Mouse (Mus musculus) lung, embryonic 14.5 days (tissue): ENCODE data around the gene Kit. TPM values are rescaled to one million over a fixed set of nuclear protein-coding genes. Genes with fewer than 3 reads are reported as not detected.

ENCODE experiments used
- ATAC-seq: fragments of 200-750 bp; cut with Nextera tagmentation; 2 replicates; pipeline ENCODE4 v1.8.0; 2017; ENCODE audit warnings: mild to moderate bottlenecking, moderate TSS enrichment, moderate library complexity; ENCODE audit not compliant: insufficient read depth
- DNase-seq: peaks from one replicate; pipeline ENCODE4 v3.0.0-alpha.2; 2015
- H3K27ac ChIP-seq: fragments of 300-500 bp; sonication (generic); 2 replicates; pipeline ENCODE4 v1.5.1; 2014; ENCODE audit warnings: low read depth, mild to moderate bottlenecking, moderate library complexity
- H3K27me3 ChIP-seq: fragments of 300-500 bp; sonication (generic); 2 replicates; pipeline ENCODE4 v1.6.1; 2014; ENCODE audit warnings: low read length, control low read depth; ENCODE audit not compliant: insufficient read depth
- H3K36me3 ChIP-seq: fragments of 300-500 bp; sonication (generic); 2 replicates; pipeline ENCODE4 v1.6.1; 2014; ENCODE audit warnings: control low read depth; ENCODE audit not compliant: insufficient read depth
- H3K4me1 ChIP-seq: fragments of 300-500 bp; sonication (generic); 2 replicates; pipeline ENCODE4 v1.6.1; 2014; ENCODE audit warnings: antibody characterized with exemption, control low read depth; ENCODE audit not compliant: insufficient read depth
- H3K4me2 ChIP-seq: fragments of 300-500 bp; sonication (generic); 2 replicates; pipeline ENCODE4 v1.6.1; 2014; ENCODE audit warnings: mild to moderate bottlenecking
- H3K4me3 ChIP-seq: fragments of 300-500 bp; sonication (generic); 2 replicates; pipeline ENCODE4 v1.5.1; 2014; ENCODE audit warnings: low read depth, low read length
- H3K9ac ChIP-seq: fragments of 300-500 bp; sonication (generic); 2 replicates; pipeline ENCODE4 v1.6.1; 2014
- H3K9me3 ChIP-seq: fragments of 300-500 bp; sonication (generic); 2 replicates; pipeline ENCODE4 v1.6.1; 2016; ENCODE audit warnings: low read depth, low read length, control low read depth
- CTCF ChIP-seq: IDR thresholded peaks from 2 replicates; pipeline ENCODE4 v1.5.1; 2016; ENCODE audit warnings: antibody characterized with exemption, low read depth
- WGBS: fragments of 180-500 bp; shearing (Covaris S2); extraction: QIAGEN DNeasy Blood & Tissue Kit; methylation state at CpG from one replicate; pipeline ENCODE4 v1.1.7; 2014; 5-methylcytosine and 5-hydroxymethylcytosine counted together
- polyA plus RNA-seq: library from polyadenylated mRNA; unstranded; fragments of >200 nt; fragmentation: Nextera tagmentation; extraction: Ambion mirVana; gene quantifications from 2 replicates; pipeline ENCODE4 v1.2.1, GENCODE M21; 2014

The Kit gene
- polyA plus RNA-seq, 1 experiment from 2014 or later = 49.0 TPM

GRCm38 (mm10) chr5:75576741-75577140 lies 2.0 kb downstream of the Kit start:
- H3K4me3 ChIP-seq = peak overlapping the region; percentile 61
- TF ChIP-seq CTCF = no peak
- peak overlapping the region; percentile 99 for H3K4me2 ChIP-seq
- DNase-seq (no peak), ATAC-seq (no peak)
- 41% methylated on average over 6 of the region's 6 CpGs for WGBS
- peaks cover 18% of the 10 kb centered on the region for H3K27me3 ChIP-seq
- H3K9ac ChIP-seq = no peak overlapping the region
- no peaks in the 10 kb centered on the region for H3K36me3 ChIP-seq
- H3K9me3 ChIP-seq = no peaks in the 10 kb centered on the region
- H3K27ac ChIP-seq = no peak overlapping the region
- no peaks in the 10 kb centered on the region for H3K4me1 ChIP-seq

GRCm38 (mm10) chr5:75578141-75578540 lies 3.4 kb downstream of the Kit start:
- Histone ChIP-seq H3K4me1 (no peaks in the 10 kb centered on the region), H3K9ac (no peak overlapping the region), H3K36me3 (no peaks in the 10 kb centered on the region), H3K9me3 (no peaks in the 10 kb centered on the region), H3K4me3 (peak overlapping the region; percentile 18; the same call in 1 of the 2 replicates), H3K4me2 (peak overlapping the region; percentile 99), H3K27me3 (peaks cover 18% of the 10 kb centered on the region), H3K27ac (no peak overlapping the region)
- WGBS = 56% methylated on average over 7 of the region's 7 CpGs
- ATAC-seq (no peak), DNase-seq (peak; percentile 36)
- TF ChIP-seq CTCF = no peak

GRCm38 (mm10) chr5:75579244-75579643 lies 4.5 kb downstream of the Kit start:
- H3K4me3 ChIP-seq = no peak overlapping the region
- no peak for DNase-seq
- 79% methylated on average over 5 of the region's 5 CpGs for WGBS
- no peak for ATAC-seq
- H3K4me2 ChIP-seq = no peak overlapping the region
- H3K36me3 ChIP-seq = no peaks in the 10 kb centered on the region
- no peak overlapping the region for H3K9ac ChIP-seq
- no peaks in the 10 kb centered on the region for H3K4me1 ChIP-seq
- H3K27me3 ChIP-seq = peaks cover 14% of the 10 kb centered on the region
- no peak for TF ChIP-seq CTCF
- no peak overlapping the region for H3K27ac ChIP-seq
- H3K9me3 ChIP-seq = no peaks in the 10 kb centered on the region

GRCm38 (mm10) chr5:75579646-75580268 lies 5.0 kb downstream of the Kit start:
- no peak for TF ChIP-seq CTCF
- no peak for ATAC-seq
- Histone ChIP-seq H3K9me3 (no peaks in the 10 kb centered on the region), H3K4me3 (no peak overlapping the region), H3K36me3 (no peaks in the 10 kb centered on the region), H3K9ac (no peak overlapping the region), H3K4me1 (no peaks in the 10 kb centered on the region), H3K27ac (no peak overlapping the region), H3K27me3 (peaks cover 11% of the 10 kb centered on the region; the same call in 1 of the 2 replicates), H3K4me2 (no peak overlapping the region)
- DNase-seq = no peak
- WGBS = 57% methylated on average over 11 of the region's 11 CpGs

- no peak for DNase-seq
- Histone ChIP-seq H3K27me3 (peaks cover 3% of the 10 kb centered on the region; the same call in 1 of the 2 replicates), H3K4me2 (no peak overlapping the region), H3K27ac (no peak overlapping the region), H3K4me1 (no peaks in the 10 kb centered on the region), H3K36me3 (no peaks in the 10 kb centered on the region), H3K9me3 (no peaks in the 10 kb centered on the region), H3K4me3 (no peak overlapping the region), H3K9ac (no peak overlapping the region)
- no peak for ATAC-seq
- TF ChIP-seq CTCF = no peak
- WGBS = 88% methylated on average over 7 of the region's 7 CpGs
Measured at GRCm38 (mm10) chr5:75581926-75582325, 7.2 kb downstream of the Kit start.

GRCm38 (mm10) chr5:75587781-75588180 lies 13.1 kb downstream of the Kit start:
- Histone ChIP-seq H3K4me3 (no peak overlapping the region), H3K9ac (no peak overlapping the region), H3K4me1 (no peaks in the 10 kb centered on the region), H3K27me3 (no peaks in the 10 kb centered on the region), H3K4me2 (no peak overlapping the region), H3K9me3 (no peaks in the 10 kb centered on the region), H3K36me3 (no peaks in the 10 kb centered on the region), H3K27ac (no peak overlapping the region)
- DNase-seq (no peak), ATAC-seq (no peak)
- TF ChIP-seq CTCF = no peak
- 84% methylated on average over 4 of the region's 4 CpGs for WGBS

- ATAC-seq = no peak
- DNase-seq = peak; percentile 35
- Histone ChIP-seq H3K27ac (no peak overlapping the region), H3K4me2 (no peak overlapping the region), H3K4me3 (no peak overlapping the region), H3K4me1 (no peaks in the 10 kb centered on the region), H3K27me3 (no peaks in the 10 kb centered on the region), H3K9me3 (no peaks in the 10 kb centered on the region), H3K9ac (no peak overlapping the region), H3K36me3 (no peaks in the 10 kb centered on the region)
- no peak for TF ChIP-seq CTCF
- WGBS = 68% methylated on average over 15 of the region's 15 CpGs
Measured at GRCm38 (mm10) chr5:75589552-75590346, 15.0 kb downstream of the Kit start.
